Mouse (Mus musculus) small intestine, adult 2 months (tissue): ENCODE data around the gene Sdc4. TPM values are rescaled to one million over a fixed set of nuclear protein-coding genes. Genes with fewer than 3 reads are reported as not detected.

Source experiments
- H3K27ac ChIP-seq: fragments of 200-500 bp; 2 replicates; pipeline ENCODE4 v1.5.1; 2012; ENCODE audit warnings: low read depth, low read length, control low read depth, inconsistent platforms; ENCODE audit not compliant: insufficient read depth
- H3K27me3 ChIP-seq: fragments of 200-500 bp; 2 replicates; pipeline ENCODE4 v1.6.1; 2012; ENCODE audit warnings: mild to moderate bottlenecking, moderate library complexity, low read length, inconsistent platforms; ENCODE audit not compliant: control insufficient read depth, insufficient read depth
- H3K36me3 ChIP-seq: fragments of 200-500 bp; 2 replicates; pipeline ENCODE4 v1.6.1; 2012; ENCODE audit warnings: mild to moderate bottlenecking, low read length, control low read depth, inconsistent platforms; ENCODE audit not compliant: control insufficient read depth, insufficient read depth
- H3K4me1 ChIP-seq: fragments of 200-500 bp; 2 replicates; pipeline ENCODE4 v1.6.1; 2012; ENCODE audit warnings: low read length, inconsistent platforms, mixed read lengths; ENCODE audit not compliant: control insufficient read depth, insufficient read depth, insufficient read length
- H3K4me3 ChIP-seq: fragments of 200-500 bp; 2 replicates; pipeline ENCODE4 v1.5.1; 2012; ENCODE audit warnings: low read depth, mild to moderate bottlenecking, control low read depth, inconsistent platforms, low read length, moderate library complexity
- CTCF ChIP-seq: fragments of 200-500 bp; IDR thresholded peaks from 2 replicates; pipeline ENCODE4 v1.5.1; 2012; ENCODE audit warnings: low read depth, mild to moderate bottlenecking, control low read depth, inconsistent platforms, low read length, moderate library complexity, mixed read lengths; ENCODE audit not compliant: insufficient replicate concordance, insufficient read length; ENCODE audit errors: extremely low read depth
- POLR2A ChIP-seq: fragments of 200-500 bp; IDR thresholded peaks from 2 replicates; pipeline ENCODE4 v1.6.1; 2012; ENCODE audit warnings: low read depth, mild to moderate bottlenecking, control low read depth, inconsistent platforms, low read length, moderate library complexity
- WGBS: fragments of 180-500 bp; shearing (Covaris S2); methylation state at CpG from one replicate; pipeline ENCODE4 v1.1.7; 2018; 5-methylcytosine and 5-hydroxymethylcytosine counted together
- polyA plus RNA-seq: library from polyadenylated mRNA; depleted of rRNA; stranded (reverse); fragments of >200 nt; gene quantifications from 2 replicates; pipeline ENCODE4 v1.2.3, GENCODE M21; 2012; rRNA removed

Gene Sdc4
- polyA plus RNA-seq, 1 experiment, result 52.2 TPM

DNA sequence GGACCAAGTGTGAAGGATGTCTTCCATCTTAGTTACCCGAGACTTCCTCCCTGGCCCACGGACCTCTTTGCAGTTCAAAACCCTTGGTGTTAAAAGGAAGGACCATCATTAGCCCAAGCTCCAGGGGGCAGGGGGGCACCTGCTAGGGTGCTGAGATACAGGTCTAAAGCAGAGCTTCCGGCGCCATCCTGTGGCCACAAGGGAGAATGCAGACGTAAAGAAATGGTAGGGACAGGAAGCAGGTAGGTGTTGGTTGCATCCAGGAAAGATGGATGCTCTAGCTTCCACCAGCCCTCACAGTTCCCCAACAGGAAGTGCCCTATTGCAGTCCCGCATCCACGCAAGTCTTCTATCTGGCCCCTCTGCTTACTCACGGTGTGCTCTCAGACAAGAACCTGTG is 56.7 kb downstream of the Sdc4 start:
- WGBS, result 15% methylated on average over 8 of the region's 8 CpGs
- no peak overlapping the region for H3K4me3 ChIP-seq
- H3K27ac ChIP-seq, result no peak overlapping the region
- peaks cover 26% of the 10 kb centered on the region for H3K27me3 ChIP-seq
- TF ChIP-seq CTCF (peak; percentile 50; the same call in 1 of the 2 replicates), POLR2A (no peak)
- H3K36me3 ChIP-seq, result no peaks in the 10 kb centered on the region
- peaks cover 3% of the 10 kb centered on the region for H3K4me1 ChIP-seq

DNA sequence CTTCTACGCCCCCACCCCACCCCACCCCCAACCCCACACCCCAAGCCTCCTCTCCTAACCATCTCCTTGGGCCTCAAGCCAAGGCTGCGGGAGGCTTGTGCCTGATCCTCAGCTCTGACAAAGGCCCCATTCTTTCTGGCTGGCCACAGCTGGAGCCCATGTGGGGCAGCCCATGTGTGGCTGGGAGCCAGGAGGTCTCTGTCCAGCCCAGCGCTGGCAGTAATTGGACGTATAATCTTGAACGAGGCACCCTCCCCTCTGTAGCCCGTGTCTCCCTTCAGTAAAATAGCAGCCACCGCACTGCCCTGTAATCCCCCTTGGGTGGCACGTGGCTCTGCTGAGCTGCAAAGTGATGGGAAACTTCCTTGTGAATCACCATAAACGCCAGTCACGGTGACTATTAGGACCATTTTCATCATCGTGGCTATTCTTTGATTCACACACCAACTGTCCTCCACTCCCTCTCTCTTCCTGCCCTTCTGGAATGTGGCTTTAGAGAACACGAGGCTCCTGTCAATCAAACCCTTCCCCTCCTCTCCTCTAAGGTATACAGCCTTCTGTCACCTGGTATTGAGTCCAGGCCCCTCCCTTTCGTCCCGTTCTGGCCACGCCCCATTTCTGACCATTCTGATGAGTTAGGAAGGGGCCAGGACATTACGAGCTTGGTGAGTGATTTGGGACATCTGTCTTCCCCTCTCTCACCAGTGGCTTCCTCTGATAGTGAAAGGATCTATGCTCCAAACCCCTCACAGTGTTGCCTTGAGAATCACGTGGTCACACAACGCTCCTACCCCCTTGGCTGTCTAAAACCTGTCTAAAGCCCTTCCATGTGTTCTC is 57.5 kb downstream of the Sdc4 start:
- H3K27ac ChIP-seq, result no peak overlapping the region
- H3K27me3 ChIP-seq, result peaks cover 26% of the 10 kb centered on the region
- WGBS, result 9% methylated on average over 18 of the region's 18 CpGs
- H3K4me3 ChIP-seq, result no peak overlapping the region
- H3K36me3 ChIP-seq, result no peaks in the 10 kb centered on the region
- peaks cover 3% of the 10 kb centered on the region for H3K4me1 ChIP-seq
- no peak for TF ChIP-seq POLR2A
- no peak for TF ChIP-seq CTCF

DNA sequence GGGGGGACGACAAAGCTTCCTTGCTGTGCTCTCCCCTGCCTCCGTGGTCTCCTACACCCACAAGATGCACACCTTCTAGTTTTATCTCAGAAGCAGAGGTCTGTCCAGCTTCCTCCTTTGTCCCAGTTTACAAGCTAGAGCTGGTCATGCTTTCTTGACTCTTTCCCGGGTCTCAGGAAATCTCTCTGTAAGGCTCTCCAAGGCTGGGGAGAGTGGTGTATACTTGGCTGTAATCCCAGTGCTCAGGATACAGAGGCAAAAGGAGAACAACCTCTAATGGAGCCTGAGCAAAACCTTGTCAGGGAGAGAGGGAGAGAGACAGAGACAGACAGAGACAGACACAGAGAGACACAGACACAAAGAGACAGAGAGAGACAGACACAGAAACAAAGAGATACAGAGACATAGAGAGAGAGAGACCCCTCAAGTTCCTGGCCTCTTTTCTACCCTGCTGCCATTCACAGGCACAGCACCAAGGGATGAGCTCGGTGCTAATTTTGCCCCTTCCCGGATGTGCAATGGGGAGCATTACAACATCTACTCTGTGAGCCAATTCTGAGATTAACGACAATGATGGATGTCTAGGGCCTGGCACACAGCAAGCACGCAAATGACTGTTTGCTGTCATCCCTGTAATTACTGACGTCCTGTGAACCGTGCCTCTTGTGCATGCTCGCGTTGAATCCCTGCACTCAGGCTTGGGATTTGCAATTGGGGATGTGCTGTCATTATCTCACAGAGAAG is 59.9 kb downstream of the Sdc4 start:
- 53% methylated on average over 11 of the region's 11 CpGs for WGBS
- Histone ChIP-seq H3K4me3 (no peak overlapping the region), H3K27ac (no peak overlapping the region), H3K4me1 (no peaks in the 10 kb centered on the region), H3K27me3 (peaks cover 15% of the 10 kb centered on the region; the same call in 1 of the 2 replicates), H3K36me3 (no peaks in the 10 kb centered on the region)
- TF ChIP-seq CTCF (no peak), POLR2A (no peak)

- Histone ChIP-seq H3K4me3 (no peak overlapping the region), H3K4me1 (no peaks in the 10 kb centered on the region), H3K27me3 (peaks cover 12% of the 10 kb centered on the region; the same call in 1 of the 2 replicates), H3K36me3 (no peaks in the 10 kb centered on the region), H3K27ac (no peak overlapping the region)
- 63% methylated on average over 3 of the region's 3 CpGs for WGBS
- TF ChIP-seq POLR2A, result no peak
Observed at GRCm38 (mm10) chr2:164382971-164383370, 60.7 kb downstream of the Sdc4 start.

- Histone ChIP-seq H3K27ac (no peak overlapping the region), H3K36me3 (no peaks in the 10 kb centered on the region), H3K4me3 (no peak overlapping the region), H3K4me1 (no peaks in the 10 kb centered on the region), H3K27me3 (peaks cover 8% of the 10 kb centered on the region; the same call in 1 of the 2 replicates)
- WGBS, result 80% methylated on average over 8 of the region's 8 CpGs
- no peak for TF ChIP-seq CTCF
- TF ChIP-seq POLR2A, result no peak
Observed at GRCm38 (mm10) chr2:164381726-164382125, 62.0 kb downstream of the Sdc4 start.

- Histone ChIP-seq H3K27ac (no peak overlapping the region), H3K4me1 (no peaks in the 10 kb centered on the region), H3K4me3 (no peak overlapping the region), H3K36me3 (no peaks in the 10 kb centered on the region), H3K27me3 (no peaks in the 10 kb centered on the region; the same call in 1 of the 2 replicates)
- 78% methylated on average over 15 of the region's 15 CpGs for WGBS
- no peak for TF ChIP-seq POLR2A
- no peak for TF ChIP-seq CTCF
Observed at GRCm38 (mm10) chr2:164377478-164378426, 65.9 kb downstream of the Sdc4 start.

Other genes with a start within 250 kb of the Sdc4 start
- gene Wfdc15a, start 243.8 kb downstream of the Sdc4 start, polyA plus RNA-seq, result not detected in 2 replicates
- 1.2 TPM in 1 of 2 replicates, not detected in the other for gene Wfdc15b, start 222.2 kb downstream of the Sdc4 start, polyA plus RNA-seq
- not detected in 2 replicates for gene Svs2, start 205.4 kb downstream of the Sdc4 start, polyA plus RNA-seq
- not detected in 2 replicates for gene Svs3b, start 187.2 kb downstream of the Sdc4 start, polyA plus RNA-seq
- gene Svs4, start 165.4 kb downstream of the Sdc4 start, polyA plus RNA-seq, result not detected in 2 replicates
- not detected in 2 replicates for gene Svs3a, start 154.6 kb downstream of the Sdc4 start, polyA plus RNA-seq
- not detected in 2 replicates for gene Svs6, start 127.1 kb downstream of the Sdc4 start, polyA plus RNA-seq
- gene Svs5, start 111.1 kb downstream of the Sdc4 start, polyA plus RNA-seq, result not detected in 2 replicates
- gene Slpi, start 54.8 kb downstream of the Sdc4 start, polyA plus RNA-seq, result 16.0 and 22.3 TPM in 2 replicates
- gene Rbpjl, start 40.7 kb downstream of the Sdc4 start, polyA plus RNA-seq, result 0.19 and 127 TPM in 2 replicates
- gene Matn4, start 38.7 kb downstream of the Sdc4 start, polyA plus RNA-seq, result 0.49 and 2.7 TPM in 2 replicates
- 187 and 276 TPM in 2 replicates for gene Sys1, start 13.1 kb upstream of the Sdc4 start, polyA plus RNA-seq
- 35.0 and 79.8 TPM in 2 replicates for gene Gm20458, start 17.1 kb upstream of the Sdc4 start, polyA plus RNA-seq
- gene Trp53tg5, start 29.8 kb upstream of the Sdc4 start, polyA plus RNA-seq, result not detected in 2 replicates
- gene Dbndd2, start 42.2 kb upstream of the Sdc4 start, polyA plus RNA-seq, result 38.4 and 61.6 TPM in 2 replicates
- gene Pigt, start 53.6 kb upstream of the Sdc4 start, polyA plus RNA-seq, result 117 and 171 TPM in 2 replicates
- 3.2 and 40.1 TPM in 2 replicates for gene Wfdc2, start 118.5 kb upstream of the Sdc4 start, polyA plus RNA-seq
- gene Spint3, start 129.6 kb upstream of the Sdc4 start, polyA plus RNA-seq, result not detected in 2 replicates
- gene Wfdc6a, start 141.6 kb upstream of the Sdc4 start, polyA plus RNA-seq, result not detected in 2 replicates
- gene Eppin, start 149.7 kb upstream of the Sdc4 start, polyA plus RNA-seq, result not detected in 2 replicates
- not detected in 2 replicates for gene Wfdc6b, start 169.6 kb upstream of the Sdc4 start, polyA plus RNA-seq
- gene Wfdc8, start 169.7 kb upstream of the Sdc4 start, polyA plus RNA-seq, result 0.05 TPM in 1 of 2 replicates, not detected in the other
- gene Wfdc16, start 194.9 kb upstream of the Sdc4 start, polyA plus RNA-seq, result not detected in 2 replicates
- 1.8 TPM in 1 of 2 replicates, not detected in the other for gene Wfdc10, start 212.2 kb upstream of the Sdc4 start, polyA plus RNA-seq
- not detected in 2 replicates for gene Wfdc9, start 212.7 kb upstream of the Sdc4 start, polyA plus RNA-seq
- gene Wfdc11, start 230.2 kb upstream of the Sdc4 start, polyA plus RNA-seq, result not detected in 2 replicates
- not detected in 2 replicates for gene Wfdc13, start 241.2 kb upstream of the Sdc4 start, polyA plus RNA-seq